Mouse (Mus musculus) lung, embryonic 14.5 days (tissue): ENCODE measurements around the gene Olfr1042. TPM values are rescaled to one million over a fixed set of nuclear protein-coding genes. Genes with fewer than 3 reads are reported as not detected.

ENCODE experiments used
- ATAC-seq: fragments of 200-750 bp; cut with Nextera tagmentation; 2 replicates; pipeline ENCODE4 v1.8.0; 2017; ENCODE audit warnings: mild to moderate bottlenecking, moderate TSS enrichment, moderate library complexity; ENCODE audit not compliant: insufficient read depth
- DNase-seq: peaks from one replicate; pipeline ENCODE4 v3.0.0-alpha.2; 2015
- H3K27ac ChIP-seq: fragments of 300-500 bp; sonication (generic); 2 replicates; pipeline ENCODE4 v1.5.1; 2014; ENCODE audit warnings: low read depth, mild to moderate bottlenecking, moderate library complexity
- H3K27me3 ChIP-seq: fragments of 300-500 bp; sonication (generic); 2 replicates; pipeline ENCODE4 v1.6.1; 2014; ENCODE audit warnings: low read length, control low read depth; ENCODE audit not compliant: insufficient read depth
- H3K36me3 ChIP-seq: fragments of 300-500 bp; sonication (generic); 2 replicates; pipeline ENCODE4 v1.6.1; 2014; ENCODE audit warnings: control low read depth; ENCODE audit not compliant: insufficient read depth
- H3K4me1 ChIP-seq: fragments of 300-500 bp; sonication (generic); 2 replicates; pipeline ENCODE4 v1.6.1; 2014; ENCODE audit warnings: antibody characterized with exemption, control low read depth; ENCODE audit not compliant: insufficient read depth
- H3K4me2 ChIP-seq: fragments of 300-500 bp; sonication (generic); 2 replicates; pipeline ENCODE4 v1.6.1; 2014; ENCODE audit warnings: mild to moderate bottlenecking
- H3K4me3 ChIP-seq: fragments of 300-500 bp; sonication (generic); 2 replicates; pipeline ENCODE4 v1.5.1; 2014; ENCODE audit warnings: low read depth, low read length
- H3K9ac ChIP-seq: fragments of 300-500 bp; sonication (generic); 2 replicates; pipeline ENCODE4 v1.6.1; 2014
- H3K9me3 ChIP-seq: fragments of 300-500 bp; sonication (generic); 2 replicates; pipeline ENCODE4 v1.6.1; 2016; ENCODE audit warnings: low read depth, low read length, control low read depth
- CTCF ChIP-seq: IDR thresholded peaks from 2 replicates; pipeline ENCODE4 v1.5.1; 2016; ENCODE audit warnings: antibody characterized with exemption, low read depth
- WGBS: fragments of 180-500 bp; shearing (Covaris S2); extraction: QIAGEN DNeasy Blood & Tissue Kit; methylation state at CpG from one replicate; pipeline ENCODE4 v1.1.7; 2014; 5-methylcytosine and 5-hydroxymethylcytosine counted together
- polyA plus RNA-seq: library from polyadenylated mRNA; unstranded; fragments of >200 nt; fragmentation: Nextera tagmentation; extraction: Ambion mirVana; gene quantifications from 2 replicates; pipeline ENCODE4 v1.2.1, GENCODE M21; 2014

The Olfr1042 gene
- polyA plus RNA-seq, 1 experiment from 2014 or later, result not detected

DNA sequence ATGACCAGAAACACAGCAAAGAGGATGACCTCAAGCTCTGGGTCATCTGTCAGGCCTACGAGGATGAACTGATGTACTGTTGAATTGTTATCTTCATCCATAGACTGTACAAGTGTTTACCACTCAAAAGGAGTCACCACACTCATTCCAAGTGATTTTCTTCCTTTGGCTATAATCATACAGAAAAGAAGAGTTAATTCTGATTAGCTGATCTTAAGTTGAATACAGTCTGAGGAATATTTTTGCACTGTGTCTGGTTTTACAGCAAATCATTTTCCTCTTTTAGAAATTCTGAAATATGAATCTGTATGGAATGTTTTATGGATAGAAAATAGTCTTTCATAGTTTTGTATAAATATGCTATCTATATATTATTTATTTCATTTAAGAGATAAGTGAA lies 15.0 kb downstream of the Olfr1042 start, which contains the start of gene Olfr1040:
Gene Olfr1040, minus strand, starts transcription at position 101 of the 400 bp plus-strand sequence.
- no peak for TF ChIP-seq CTCF
- no peak for ATAC-seq
- Histone ChIP-seq H3K9me3 (no peaks in the 10 kb centered on the region), H3K27ac (no peak within 1 kb of the TSS), H3K27me3 (no peaks in the 10 kb centered on the region), H3K9ac (no peak within 1 kb of the TSS), H3K4me1 (no peaks in the 10 kb centered on the region), H3K4me2 (no peak within 1 kb of the TSS), H3K4me3 (no peak within 1 kb of the TSS), H3K36me3 (no peaks in the 10 kb centered on the region)
- WGBS, result 68% methylated on average over 1 of the region's 1 CpGs
- DNase-seq, result no peak

DNA sequence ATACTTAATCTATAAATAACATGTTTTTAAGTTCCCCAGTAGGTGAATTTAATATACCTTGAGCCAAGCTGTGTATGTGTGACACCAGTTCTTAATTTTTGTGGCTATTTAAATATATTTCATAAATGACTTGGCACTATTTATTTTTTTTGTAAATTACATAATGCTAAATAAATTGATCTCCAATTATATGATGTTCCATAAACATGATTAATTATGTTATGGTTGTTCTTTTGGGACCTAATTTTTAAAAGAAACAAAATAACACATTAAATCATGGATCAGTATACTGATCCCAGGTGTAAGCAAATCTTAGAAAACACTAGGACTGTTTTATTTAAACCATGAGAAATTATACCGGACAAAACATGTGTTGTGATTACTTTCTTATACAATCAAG lies 25.8 kb downstream of the Olfr1042 start, which contains the start of gene Olfr1039:
Gene Olfr1039, minus strand, starts transcription at position 101 of the 400 bp plus-strand sequence.
- no peak within 1 kb of the TSS for H3K9ac ChIP-seq
- DNase-seq (no peak), ATAC-seq (no peak)
- H3K9me3 ChIP-seq, result no peaks in the 10 kb centered on the region
- H3K4me3 ChIP-seq, result no peak within 1 kb of the TSS
- no peaks in the 10 kb centered on the region for H3K27me3 ChIP-seq
- TF ChIP-seq CTCF, result no peak
- WGBS, result 89% methylated on average over 1 of the region's 1 CpGs
- H3K27ac ChIP-seq, result no peak within 1 kb of the TSS
- no peak within 1 kb of the TSS for H3K4me2 ChIP-seq
- H3K4me1 ChIP-seq, result no peaks in the 10 kb centered on the region
- H3K36me3 ChIP-seq, result no peaks in the 10 kb centered on the region

Other genes starting within 250 kb of the Olfr1042 start
- not detected in 2 replicates for gene Olfr1025-ps1, start 246.6 kb downstream of the Olfr1042 start, polyA plus RNA-seq
- not detected in 2 replicates for gene Olfr1026, start 240.3 kb downstream of the Olfr1042 start, polyA plus RNA-seq
- not detected in 2 replicates for gene Olfr1028, start 211.4 kb downstream of the Olfr1042 start, polyA plus RNA-seq
- not detected in 2 replicates for gene Olfr1029, start 187.9 kb downstream of the Olfr1042 start, polyA plus RNA-seq
- gene Olfr1030, start 182.6 kb downstream of the Olfr1042 start, polyA plus RNA-seq, result not detected in 2 replicates
- not detected in 2 replicates for gene Olfr1031, start 171.5 kb downstream of the Olfr1042 start, polyA plus RNA-seq
- not detected in 2 replicates for gene Olfr1032, start 156.3 kb downstream of the Olfr1042 start, polyA plus RNA-seq
- 0.61 and 2.8 TPM in 2 replicates for gene Olfr1033, start 141.2 kb downstream of the Olfr1042 start, polyA plus RNA-seq
- gene Olfr1034, start 116.0 kb downstream of the Olfr1042 start, polyA plus RNA-seq, result not detected in 2 replicates
- gene Olfr1036, start 87.8 kb downstream of the Olfr1042 start, polyA plus RNA-seq, result not detected in 2 replicates
- not detected in 2 replicates for gene Olfr1037, start 74.5 kb downstream of the Olfr1042 start, polyA plus RNA-seq
- not detected in 2 replicates for gene Olfr1039, start 25.9 kb downstream of the Olfr1042 start, polyA plus RNA-seq
- not detected in 2 replicates for gene Olfr1040, start 15.1 kb downstream of the Olfr1042 start, polyA plus RNA-seq
- not detected in 2 replicates for gene Olfr1043, start 5.7 kb upstream of the Olfr1042 start, polyA plus RNA-seq
- not detected in 2 replicates for gene Olfr1044, start 16.0 kb upstream of the Olfr1042 start, polyA plus RNA-seq
- not detected in 2 replicates for gene Olfr52, start 23.8 kb upstream of the Olfr1042 start, polyA plus RNA-seq
- gene Olfr1045, start 41.2 kb upstream of the Olfr1042 start, polyA plus RNA-seq, result not detected in 2 replicates
- gene Olfr1046, start 57.5 kb upstream of the Olfr1042 start, polyA plus RNA-seq, result not detected in 2 replicates
- gene Olfr1047, start 69.6 kb upstream of the Olfr1042 start, polyA plus RNA-seq, result not detected in 2 replicates
- gene Olfr1048, start 78.5 kb upstream of the Olfr1042 start, polyA plus RNA-seq, result not detected in 2 replicates
- gene Olfr1049, start 96.5 kb upstream of the Olfr1042 start, polyA plus RNA-seq, result not detected in 2 replicates
- not detected in 2 replicates for gene Olfr1051, start 117.2 kb upstream of the Olfr1042 start, polyA plus RNA-seq
- gene Olfr1052, start 130.6 kb upstream of the Olfr1042 start, polyA plus RNA-seq, result not detected in 2 replicates
- gene Olfr1053, start 153.4 kb upstream of the Olfr1042 start, polyA plus RNA-seq, result not detected in 2 replicates
- gene Olfr1054, start 173.6 kb upstream of the Olfr1042 start, polyA plus RNA-seq, result not detected in 2 replicates
- gene Olfr1055, start 188.4 kb upstream of the Olfr1042 start, polyA plus RNA-seq, result not detected in 2 replicates
- not detected in 2 replicates for gene Olfr1056, start 200.6 kb upstream of the Olfr1042 start, polyA plus RNA-seq
- gene Olfr1057, start 216.6 kb upstream of the Olfr1042 start, polyA plus RNA-seq, result not detected in 2 replicates
- not detected in 2 replicates for gene Olfr1058, start 226.7 kb upstream of the Olfr1042 start, polyA plus RNA-seq